Mouse (Mus musculus) E14TG2a.4 (cell line): ENCODE data around the gene Olfr1307.

Experiments
- H3K27me3 ChIP-seq: 2 replicates; pipeline ENCODE4 v1.6.1; 2014; ENCODE audit warnings: low read length, control low read depth; ENCODE audit not compliant: insufficient read depth
- H3K36me3 ChIP-seq: 2 replicates; pipeline ENCODE4 v1.6.1; 2014; ENCODE audit warnings: low read length, control low read depth; ENCODE audit not compliant: insufficient read depth
- H3K4me1 ChIP-seq: replicated peaks from 2 replicates; pipeline ENCODE4 v1.6.1; 2014; ENCODE audit warnings: low read depth, low read length, control low read depth
- H3K4me3 ChIP-seq: replicated peaks from 2 replicates; pipeline ENCODE4 v1.5.1; 2014; ENCODE audit warnings: mild to moderate bottlenecking, low read length
- H3K9me3 ChIP-seq: 2 replicates; pipeline ENCODE4 v1.6.1; 2014; ENCODE audit warnings: low read length, control low read depth
- CTCF ChIP-seq: conservative IDR thresholded peaks from 2 replicates; pipeline ENCODE4 v1.5.1; 2014; ENCODE audit warnings: low read length
- NANOG ChIP-seq: IDR thresholded peaks from 2 replicates; pipeline ENCODE4 v1.6.1; 2014; ENCODE audit warnings: borderline replicate concordance, low read length, mixed read lengths
- POU5F1 ChIP-seq: IDR thresholded peaks from 2 replicates; pipeline ENCODE4 v1.6.1; 2014; ENCODE audit warnings: low read length, borderline replicate concordance

Olfr1307 gene

GRCm38 (mm10) chr2:111949340-111949739 is at the start of gene Olfr1307:
TSS of gene Olfr1307 (minus strand) at chr2:111949440.
- Histone ChIP-seq H3K4me3 (no peak within 1 kb of the TSS), H3K27me3 (no peaks in the 10 kb centered on the region), H3K36me3 (no peaks in the 10 kb centered on the region), H3K4me1 (no peaks in the 10 kb centered on the region), H3K9me3 (no peaks in the 10 kb centered on the region)
- TF ChIP-seq POU5F1 (no peak), CTCF (no peak), NANOG (no peak)

- TF ChIP-seq NANOG = no peak
- TF ChIP-seq POU5F1 = no peak
- TF ChIP-seq CTCF = no peak
- no peaks in the 10 kb centered on the region for H3K4me1 ChIP-seq
Measured at GRCm38 (mm10) chr2:111990181-111990580, 40.9 kb upstream of the Olfr1307 start, which contains the start of gene Olfr1309. TSS of gene Olfr1309 (minus strand) at chr2:111990281.

GRCm38 (mm10) chr2:111964844-111965243 is 15.6 kb upstream of the Olfr1307 start, which contains the start of gene Olfr1308:
TSS of gene Olfr1308 (minus strand) at chr2:111964944.
- Histone ChIP-seq H3K27me3 (no peaks in the 10 kb centered on the region), H3K4me3 (no peak within 1 kb of the TSS), H3K4me1 (no peaks in the 10 kb centered on the region), H3K9me3 (peaks cover 6% of the 10 kb centered on the region; the same call in 1 of the 2 replicates), H3K36me3 (no peaks in the 10 kb centered on the region)
- TF ChIP-seq CTCF (no peak), NANOG (no peak), POU5F1 (no peak)

More at GRCm38 (mm10) chr2:111990181-111990580, 40.9 kb upstream of the Olfr1307 start, which contains the start of gene Olfr1309:
- Histone ChIP-seq H3K9me3 (no peaks in the 10 kb centered on the region), H3K36me3 (no peaks in the 10 kb centered on the region), H3K27me3 (no peaks in the 10 kb centered on the region), H3K4me3 (no peak within 1 kb of the TSS)

- H3K4me3 ChIP-seq = no peak within 1 kb of the TSS
- H3K4me1 ChIP-seq = no peaks in the 10 kb centered on the region
- H3K27me3 ChIP-seq = no peaks in the 10 kb centered on the region
- no peaks in the 10 kb centered on the region for H3K36me3 ChIP-seq
- H3K9me3 ChIP-seq = peaks cover 8% of the 10 kb centered on the region; the same call in 1 of the 2 replicates
- no peak for TF ChIP-seq POU5F1
- TF ChIP-seq CTCF = no peak
- no peak for TF ChIP-seq NANOG
Measured at GRCm38 (mm10) chr2:111916171-111916570, 33.1 kb downstream of the Olfr1307 start, which contains the start of gene Olfr1306. TSS of gene Olfr1306 (minus strand) at chr2:111916271.
